Mouse (Mus musculus): ENCODE measurements around the gene Ska2.

Ska2 gene

DNA sequence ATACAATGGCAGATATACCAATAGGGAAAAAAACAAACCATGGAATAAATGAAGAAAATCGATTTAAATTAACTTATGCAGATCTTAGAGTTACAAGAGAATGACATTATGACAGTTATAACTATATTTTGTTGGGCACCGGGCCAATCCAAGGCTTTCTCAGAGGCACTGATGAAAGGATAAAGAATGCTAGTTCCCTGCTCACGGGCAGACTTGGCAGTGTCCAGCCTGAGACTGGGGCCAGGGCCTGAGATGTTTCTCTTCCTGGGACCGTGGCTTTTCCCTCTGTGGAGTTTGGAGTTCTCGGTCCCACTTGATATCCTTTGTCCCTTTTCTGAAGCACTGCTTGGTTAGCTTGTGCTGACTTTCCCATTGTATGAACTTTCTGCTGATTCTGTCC lies 64.6 kb downstream of the Ska2 start:
- no peak for DNase-seq (ENCODE audit: low spot score)

Measured in lung, postnatal 25 days (tissue).